Mouse (Mus musculus): Measurements from ENCODE around the gene Myo15b.
"Not testable (repeated sequence)": the region's sequence is repeated elsewhere in the genome, so short reads cannot be mapped to it uniquely, and the experiment has no call there.

Myo15b gene

GRCm38 (mm10) chr11:115832064-115832463 is 26.1 kb upstream of the Myo15b start:
- DNase-seq: no peak

- DNase-seq: peak; percentile 73
These were observed 25.7 kb upstream of the Myo15b start for GRCm38 (mm10) chr11:115832523-115832922.

- DNase-seq: peak; percentile 57
These were observed 25.1 kb upstream of the Myo15b start for GRCm38 (mm10) chr11:115833021-115833513.

- no peak for DNase-seq
These were observed 24.2 kb upstream of the Myo15b start for GRCm38 (mm10) chr11:115834033-115834432.

- DNase-seq: no peak
These were observed 21.4 kb upstream of the Myo15b start for GRCm38 (mm10) chr11:115836656-115837395.

GRCm38 (mm10) chr11:115837606-115838345 is 20.4 kb upstream of the Myo15b start:
- DNase-seq: no peak

- peak; percentile 57 for DNase-seq
These were observed 19.3 kb upstream of the Myo15b start for GRCm38 (mm10) chr11:115838895-115839311.

- no peak for DNase-seq
These were observed 18.5 kb upstream of the Myo15b start for GRCm38 (mm10) chr11:115839732-115840131.

- DNase-seq: no peak
These were observed 17.2 kb upstream of the Myo15b start for GRCm38 (mm10) chr11:115841044-115841443.

- peak; percentile 90 for DNase-seq
These were observed 16.1 kb upstream of the Myo15b start for GRCm38 (mm10) chr11:115841961-115842550.

GRCm38 (mm10) chr11:115843141-115843890 is 14.9 kb upstream of the Myo15b start:
- no peak for DNase-seq

- no peak for DNase-seq
These were observed 14.3 kb upstream of the Myo15b start for GRCm38 (mm10) chr11:115843891-115844239.

- no peak for DNase-seq
These were observed 14.0 kb upstream of the Myo15b start for GRCm38 (mm10) chr11:115844240-115844639.

GRCm38 (mm10) chr11:115845819-115846218 is 12.4 kb upstream of the Myo15b start:
- no peak for DNase-seq

- DNase-seq: no peak
These were observed 3.5 kb upstream of the Myo15b start for GRCm38 (mm10) chr11:115854674-115855073.

- DNase-seq: not testable (repeated sequence)
These were observed 1.1 kb upstream of the Myo15b start for GRCm38 (mm10) chr11:115857146-115857545.

- DNase-seq: no peak
These were observed 270 bp upstream of the Myo15b start for GRCm38 (mm10) chr11:115857936-115858335.

- DNase-seq: peak; percentile 87
These were observed 1.1 kb downstream of the Myo15b start for GRCm38 (mm10) chr11:115859143-115859945.

GRCm38 (mm10) chr11:115863895-115864294 is 5.7 kb downstream of the Myo15b start:
- DNase-seq: no peak

GRCm38 (mm10) chr11:115869393-115869792 is 11.2 kb downstream of the Myo15b start:
- peak; percentile 55 for DNase-seq

- DNase-seq: no peak
These were observed 14.2 kb downstream of the Myo15b start for GRCm38 (mm10) chr11:115872437-115872836.

GRCm38 (mm10) chr11:115875935-115876334 is 17.7 kb downstream of the Myo15b start:
- DNase-seq: no peak

Measured in liver (tissue).